Mouse (Mus musculus): ENCODE results near the gene Olfr331. TPM values are rescaled to one million over a fixed set of nuclear protein-coding genes. Genes with fewer than 3 reads are reported as not detected.
"Not testable (repeated sequence)": the region's sequence is repeated elsewhere in the genome, so short reads cannot be mapped to it uniquely, and the experiment has no call there.

Olfr331 gene
- not detected in 2 replicates for polyA plus RNA-seq (2015; fragmentation: Nextera tagmentation; extraction: Ambion mirVana)

GRCm38 (mm10) chr11:58502472-58502871 is at the start of gene Olfr331:
Olfr331 (minus strand) TSS chr11:58502572.
- not testable (repeated sequence) for H3K4me2 ChIP-seq; H3K36me3 ChIP-seq; H3K4me3 ChIP-seq; H3K27me3 ChIP-seq (replicated peaks); ATAC-seq (ENCODE audit: extremely low read depth, insufficient number of reproducible peaks, low FRiP score, low TSS enrichment); H3K9ac ChIP-seq; H3K4me1 ChIP-seq; H3K9me3 ChIP-seq; H3K27ac ChIP-seq (replicated peaks)

GRCm38 (mm10) chr11:58546322-58546721 is 44.0 kb upstream of the Olfr331 start, which contains the start of gene Olfr329-ps:
Olfr329-ps (minus strand) TSS chr11:58546422.
- Histone ChIP-seq H3K4me3 (no peak within 1 kb of the TSS), H3K9me3 (no peaks in the 10 kb centered on the region; the same call in 1 of the 2 replicates), H3K27me3 (replicated peaks) (no peaks in the 10 kb centered on the region), H3K36me3 (no peaks in the 10 kb centered on the region), H3K9ac (no peak within 1 kb of the TSS), H3K4me2 (no peak within 1 kb of the TSS), H3K4me1 (no peaks in the 10 kb centered on the region), H3K27ac (replicated peaks) (no peak within 1 kb of the TSS)
- WGBS: 68% methylated on average over 5 of the region's 5 CpGs
- no peak for ATAC-seq (ENCODE audit: extremely low read depth, insufficient number of reproducible peaks, low FRiP score, low TSS enrichment)

GRCm38 (mm10) chr11:58534736-58535135 is 32.4 kb upstream of the Olfr331 start, which contains the start of gene Olfr330:
Olfr330 (minus strand) TSS chr11:58534836.
- H3K4me3 ChIP-seq; H3K9me3 ChIP-seq; H3K4me1 ChIP-seq; H3K4me2 ChIP-seq; H3K27ac ChIP-seq (replicated peaks); H3K36me3 ChIP-seq; H3K9ac ChIP-seq; ATAC-seq (ENCODE audit: extremely low read depth, insufficient number of reproducible peaks, low FRiP score, low TSS enrichment); H3K27me3 ChIP-seq (replicated peaks): not testable (repeated sequence)

GRCm38 (mm10) chr11:58519756-58520155 is 17.4 kb upstream of the Olfr331 start:
- H3K4me2 ChIP-seq; ATAC-seq (ENCODE audit: extremely low read depth, insufficient number of reproducible peaks, low FRiP score, low TSS enrichment); H3K9me3 ChIP-seq; H3K36me3 ChIP-seq; H3K4me3 ChIP-seq; H3K27me3 ChIP-seq (replicated peaks); H3K9ac ChIP-seq; H3K27ac ChIP-seq (replicated peaks); H3K4me1 ChIP-seq: not testable (repeated sequence)
- 84% methylated on average over 7 of the region's 9 CpGs for WGBS

GRCm38 (mm10) chr11:58518916-58519315 is 16.5 kb upstream of the Olfr331 start:
- H3K27ac ChIP-seq (replicated peaks); H3K9ac ChIP-seq; H3K4me3 ChIP-seq; H3K4me1 ChIP-seq; H3K4me2 ChIP-seq; H3K9me3 ChIP-seq; ATAC-seq (ENCODE audit: extremely low read depth, insufficient number of reproducible peaks, low FRiP score, low TSS enrichment); H3K27me3 ChIP-seq (replicated peaks); H3K36me3 ChIP-seq: not testable (repeated sequence)
- 83% methylated on average over 17 of the region's 18 CpGs for WGBS

GRCm38 (mm10) chr11:58509058-58509457 is 6.7 kb upstream of the Olfr331 start:
- ATAC-seq (ENCODE audit: extremely low read depth, insufficient number of reproducible peaks, low FRiP score, low TSS enrichment); H3K4me1 ChIP-seq; H3K9me3 ChIP-seq; H3K36me3 ChIP-seq; H3K4me3 ChIP-seq; H3K27ac ChIP-seq (replicated peaks); H3K9ac ChIP-seq; H3K4me2 ChIP-seq; H3K27me3 ChIP-seq (replicated peaks): not testable (repeated sequence)
- 77% methylated on average over 19 of the region's 19 CpGs for WGBS

- H3K9me3 ChIP-seq: no peaks in the 10 kb centered on the region
- H3K4me1 ChIP-seq: no peaks in the 10 kb centered on the region
- no peaks in the 10 kb centered on the region for H3K36me3 ChIP-seq
- H3K4me3 ChIP-seq: no peak overlapping the region
- no peak overlapping the region for H3K9ac ChIP-seq
- H3K4me2 ChIP-seq: no peak overlapping the region
- no peaks in the 10 kb centered on the region for H3K27me3 ChIP-seq (replicated peaks)
- 48% methylated on average over 3 of the region's 3 CpGs for WGBS
- no peak overlapping the region for H3K27ac ChIP-seq (replicated peaks)
- no peak for ATAC-seq (ENCODE audit: extremely low read depth, insufficient number of reproducible peaks, low FRiP score, low TSS enrichment)
These were observed 3.1 kb downstream of the Olfr331 start for GRCm38 (mm10) chr11:58499290-58499689.

GRCm38 (mm10) chr11:58498761-58499160 is 3.6 kb downstream of the Olfr331 start:
- Histone ChIP-seq H3K9me3 (no peaks in the 10 kb centered on the region), H3K9ac (no peak overlapping the region), H3K27ac (replicated peaks) (no peak overlapping the region), H3K4me3 (no peak overlapping the region), H3K4me2 (no peak overlapping the region), H3K4me1 (no peaks in the 10 kb centered on the region), H3K27me3 (replicated peaks) (no peaks in the 10 kb centered on the region), H3K36me3 (no peaks in the 10 kb centered on the region)
- 70% methylated on average over 9 of the region's 9 CpGs for WGBS
- ATAC-seq (ENCODE audit: extremely low read depth, insufficient number of reproducible peaks, low FRiP score, low TSS enrichment): no peak

- ATAC-seq (ENCODE audit: extremely low read depth, insufficient number of reproducible peaks, low FRiP score, low TSS enrichment): no peak
- 79% methylated on average over 2 of the region's 2 CpGs for WGBS
These were observed 9.9 kb downstream of the Olfr331 start, which contains the start of gene Olfr332 for GRCm38 (mm10) chr11:58492455-58492854. Olfr332 (minus strand) TSS chr11:58492555.

GRCm38 (mm10) chr11:58462170-58462569 is 40.2 kb downstream of the Olfr331 start, which contains the start of gene Olfr30:
Olfr30 (minus strand) TSS chr11:58462270.
- Histone ChIP-seq H3K9me3 (no peaks in the 10 kb centered on the region), H3K4me3 (no peak within 1 kb of the TSS), H3K4me2 (no peak within 1 kb of the TSS), H3K27ac (replicated peaks) (no peak within 1 kb of the TSS), H3K9ac (no peak within 1 kb of the TSS), H3K27me3 (replicated peaks) (no peaks in the 10 kb centered on the region), H3K36me3 (no peaks in the 10 kb centered on the region), H3K4me1 (no peaks in the 10 kb centered on the region)
- no peak for ATAC-seq (ENCODE audit: extremely low read depth, insufficient number of reproducible peaks, low FRiP score, low TSS enrichment)

More at GRCm38 (mm10) chr11:58492455-58492854, 9.9 kb downstream of the Olfr331 start, which contains the start of gene Olfr332:
- no peak within 1 kb of the TSS for H3K4me2 ChIP-seq
- H3K27ac ChIP-seq (replicated peaks): no peak within 1 kb of the TSS
- no peaks in the 10 kb centered on the region for H3K9me3 ChIP-seq
- H3K27me3 ChIP-seq (replicated peaks): no peaks in the 10 kb centered on the region
- H3K9ac ChIP-seq: no peak within 1 kb of the TSS
- no peak within 1 kb of the TSS for H3K4me3 ChIP-seq
- no peaks in the 10 kb centered on the region for H3K4me1 ChIP-seq
- H3K36me3 ChIP-seq: no peaks in the 10 kb centered on the region

GRCm38 (mm10) chr11:58453592-58453991 is 48.8 kb downstream of the Olfr331 start:
- H3K36me3 ChIP-seq: no peaks in the 10 kb centered on the region
- no peak overlapping the region for H3K9ac ChIP-seq
- H3K27ac ChIP-seq (replicated peaks): no peak overlapping the region
- peaks cover 2% of the 10 kb centered on the region; the same call in 1 of the 2 replicates for H3K9me3 ChIP-seq
- no peaks in the 10 kb centered on the region for H3K27me3 ChIP-seq (replicated peaks)
- 51% methylated on average over 4 of the region's 4 CpGs for WGBS
- no peak; the same call in 1 of the 2 replicates for ATAC-seq (ENCODE audit: extremely low read depth, insufficient number of reproducible peaks, low FRiP score, low TSS enrichment)
- no peak overlapping the region for H3K4me3 ChIP-seq
- H3K4me2 ChIP-seq: no peak overlapping the region
- H3K4me1 ChIP-seq: no peaks in the 10 kb centered on the region

- Histone ChIP-seq H3K9me3 (peaks cover 8% of the 10 kb centered on the region; the same call in 1 of the 2 replicates), H3K27me3 (replicated peaks) (no peaks in the 10 kb centered on the region), H3K4me1 (no peaks in the 10 kb centered on the region), H3K4me3 (no peak within 1 kb of the TSS), H3K27ac (replicated peaks) (no peak within 1 kb of the TSS), H3K9ac (no peak within 1 kb of the TSS), H3K36me3 (no peaks in the 10 kb centered on the region), H3K4me2 (no peak within 1 kb of the TSS)
- 85% methylated on average over 9 of the region's 9 CpGs for WGBS
- ATAC-seq (ENCODE audit: extremely low read depth, insufficient number of reproducible peaks, low FRiP score, low TSS enrichment): no peak
These were observed 49.6 kb downstream of the Olfr331 start, which contains the start of gene Lypd9 for GRCm38 (mm10) chr11:58452759-58453158. Lypd9 (minus strand) TSS chr11:58452923.

All from heart, embryonic 13.5 days (tissue).